In the genomic region with DNA sequence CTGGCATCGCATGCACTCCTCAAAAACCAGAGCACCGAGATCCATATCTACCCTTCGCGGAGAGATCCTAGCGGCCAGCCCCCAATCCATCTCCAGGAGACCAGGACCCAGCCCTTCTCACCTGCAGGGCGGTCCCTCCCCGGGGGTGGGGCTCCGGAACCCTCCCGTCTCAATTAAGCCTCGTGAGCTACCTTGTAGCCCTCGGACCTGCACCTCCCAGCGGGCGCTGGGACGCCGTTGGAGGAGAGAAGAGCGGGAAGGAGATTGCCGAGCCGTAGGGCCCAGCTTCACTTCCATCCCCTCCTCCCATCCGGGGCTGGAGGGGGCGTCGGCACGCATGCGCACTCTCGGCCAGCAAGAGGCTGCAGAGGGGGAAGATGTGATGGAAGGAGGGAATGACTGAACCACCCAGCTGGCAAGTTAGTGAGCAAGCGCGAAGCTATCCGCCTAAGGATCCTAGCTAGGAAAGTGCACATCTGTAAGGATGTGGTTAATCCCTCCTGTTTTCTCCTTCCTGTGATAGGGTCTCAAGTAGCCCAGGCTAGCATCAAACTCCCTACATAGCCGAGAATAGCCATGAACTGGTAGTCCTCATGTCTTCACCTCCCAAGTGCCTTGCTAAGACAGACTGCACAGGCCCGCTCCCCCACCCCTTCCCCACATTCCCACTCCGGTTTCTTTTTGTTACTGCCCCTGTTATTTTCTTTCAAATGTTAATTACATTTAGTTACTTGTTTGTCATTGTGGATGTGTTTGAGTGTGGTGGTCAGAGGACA, we compare ENCODE assay signal across 8 mouse cellular contexts. TPM values are rescaled to one million over a fixed set of nuclear protein-coding genes. Genes with fewer than 3 reads are reported as not detected.
DNase-seq lines count a peak whose midpoint lies in the region; ATAC-seq and TF ChIP-seq lines count a peak whose summit lies in the region.

A gene (plus strand): TSS at position 214 of the 776 bp plus-strand sequence.
A gene (minus strand): TSS at position 312 of the 776 bp plus-strand sequence.

- H3K4me1 ChIP-seq in lung, embryonic 15.5 days: peaks cover 14% of the 10 kb centered on the region
- peaks cover 10% of the 10 kb centered on the region for H3K4me1 ChIP-seq in heart, embryonic 10.5 days
- peaks cover 10 to 21% of the 10 kb centered on the region in 2 experiments for H3K4me1 ChIP-seq in liver, embryonic 14.5 days (replicated peaks; ENCODE audit: control insufficient read depth in 2 of 2, insufficient read depth in 2 of 2, low read length in 1 of 2)

- H3K9ac ChIP-seq in lung, embryonic 15.5 days: peak within 1 kb of the TSS; percentile 55
- no peak within 1 kb of the TSS for H3K9ac ChIP-seq in liver, embryonic 14.5 days (replicated peaks)

- DNase-seq in lung, postnatal 25 days (ENCODE audit: low spot score): no peak
- peak; percentile 83 for DNase-seq in embryo, embryonic 9.5 days (ENCODE audit: extremely low spot score)
- peak; percentile 85 for DNase-seq in heart, embryonic 10.5 days (ENCODE audit: low spot score)
- DNase-seq in kidney, postnatal 4 days: peak; percentile 83 to 87
- DNase-seq in liver, embryonic 14.5 days (ENCODE audit: low read depth in 3 of 3, low spot score in 3 of 3): no peak
- DNase-seq in retina, postnatal 1 day: peak; percentile 88

- peak within 1 kb of the TSS; percentile 72 for H3K4me2 ChIP-seq in lung, embryonic 15.5 days
- H3K4me2 ChIP-seq in liver, embryonic 14.5 days (ENCODE audit: low read depth): peak within 1 kb of the TSS; percentile 48

- ATAC-seq in lung, embryonic 15.5 days (ENCODE audit: borderline replicate concordance, extremely low read depth, low FRiP score, low TSS enrichment): peak; percentile 48
- no peak for ATAC-seq in liver, embryonic 14.5 days (ENCODE audit: insufficient read depth)
- ATAC-seq in inflammation-experienced regulatory T-cells, adult 6 months: no peak

- H3K4me3 ChIP-seq in lung, embryonic 15.5 days: peak within 1 kb of the TSS; percentile 51
- H3K4me3 ChIP-seq in heart, embryonic 10.5 days: peak within 1 kb of the TSS; percentile 60
- peak within 1 kb of the TSS; percentile 26 to 29 for H3K4me3 ChIP-seq in liver, embryonic 14.5 days (ENCODE audit: insufficient read depth in 1 of 2, low read depth in 2 of 2, low read length in 2 of 2)

- peaks cover 30% of the 10 kb centered on the region for H3K27me3 ChIP-seq in lung, embryonic 15.5 days
- H3K27me3 ChIP-seq in heart, embryonic 10.5 days (ENCODE audit: insufficient read depth, poor library complexity, severe bottlenecking): peaks cover 49% of the 10 kb centered on the region
- H3K27me3 ChIP-seq in liver, embryonic 14.5 days (ENCODE audit: control insufficient read depth, insufficient read depth, low read length): peaks cover 7% of the 10 kb centered on the region

- no peak for TF ChIP-seq CTCF in liver, embryonic 14.5 days (IDR thresholded peaks at IDR 0.05; ENCODE audit: low read depth)

- WGBS in lung, embryonic 15.5 days: 7% methylated on average over 30 of the region's 30 CpGs
- 8% methylated on average over 30 of the region's 30 CpGs for WGBS in heart, embryonic 10.5 days
- WGBS in liver, embryonic 14.5 days (ENCODE audit: insufficient replicate concordance): 11% methylated on average over 30 of the region's 30 CpGs

- H3K36me3 ChIP-seq in lung, embryonic 15.5 days: no peaks in the 10 kb centered on the region
- no peaks in the 10 kb centered on the region for H3K36me3 ChIP-seq in heart, embryonic 10.5 days
- no peaks in the 10 kb centered on the region for H3K36me3 ChIP-seq in liver, embryonic 14.5 days (replicated peaks; ENCODE audit: control insufficient read depth, insufficient read depth, low read depth)

- no peak within 1 kb of the TSS for H3K27ac ChIP-seq in lung, embryonic 15.5 days
- H3K27ac ChIP-seq in heart, embryonic 10.5 days: peak within 1 kb of the TSS; percentile 72; the same call in 1 of the 2 replicates
- no peak within 1 kb of the TSS for H3K27ac ChIP-seq in liver, embryonic 14.5 days

- TF ChIP-seq EP300 in liver, embryonic 14.5 days (IDR thresholded peaks at IDR 0.05; ENCODE audit: low read depth): no peak

- no peaks in the 10 kb centered on the region for H3K9me3 ChIP-seq in lung, embryonic 15.5 days
- no peaks in the 10 kb centered on the region for H3K9me3 ChIP-seq in heart, embryonic 10.5 days
- no peaks in the 10 kb centered on the region for H3K9me3 ChIP-seq in liver, embryonic 14.5 days (ENCODE audit: control insufficient read depth, low read length)

RNA-seq across cellular contexts. Expression of the first gene that starts in this region (rescaled TPM):
- polyA plus RNA-seq in lung, embryonic 15.5 days (2015; fragmentation: Nextera tagmentation; extraction: Ambion mirVana): 23.8 and 24.2 TPM in 2 replicates
- polyA plus RNA-seq in heart, embryonic 10.5 days (2016; fragmentation: Nextera tagmentation; extraction: Ambion mirVana): 20.0 and 20.7 TPM in 2 replicates
- polyA plus RNA-seq in liver, embryonic 14.5 days (2012; rRNA removed): 14.8 and 16.5 TPM in 2 replicates
- polyA plus RNA-seq in liver, embryonic 14.5 days (2014; fragmentation: Nextera tagmentation; extraction: Ambion mirVana): 24.8 and 27.3 TPM in 2 replicates
- polyA plus RNA-seq in inflammation-experienced regulatory T-cells, adult 6 months (2017; shearing (Covaris generic)): 10 to 100 TPM; 13.1 to 17.7 (median 17.6) TPM

RNA-seq across cellular contexts. Expression of the second gene that starts in this region (rescaled TPM):
- polyA plus RNA-seq in lung, embryonic 15.5 days (2015; fragmentation: Nextera tagmentation; extraction: Ambion mirVana): 2.8 and 3.0 TPM in 2 replicates
- polyA plus RNA-seq in heart, embryonic 10.5 days (2016; fragmentation: Nextera tagmentation; extraction: Ambion mirVana): 0.60 and 1.3 TPM in 2 replicates
- polyA plus RNA-seq in liver, embryonic 14.5 days (2012; rRNA removed): 0.09 and 0.11 TPM in 2 replicates
- polyA plus RNA-seq in liver, embryonic 14.5 days (2014; fragmentation: Nextera tagmentation; extraction: Ambion mirVana): 0.04 TPM in 1 of 2 replicates, not detected in the other
- polyA plus RNA-seq in inflammation-experienced regulatory T-cells, adult 6 months (2017; shearing (Covaris generic)): under 1 TPM in 2 of 3 experiments, not detected in 1; 0.13 to 0.20 TPM

Comparison
In these comparisons a context has a peak if more than half of its experiments do, and no peak if none do; other contexts are left out.
1. DNase-seq: peak in embryo, embryonic 9.5 days (single experiment), heart, embryonic 10.5 days (single experiment), kidney, postnatal 4 days (2 of 2) and retina, postnatal 1 day (single experiment); none in lung, postnatal 25 days (single experiment) and liver, embryonic 14.5 days (0 of 3).
2. Peak in every context shown above with its lines, with median percentiles within 50 percentile points of each other: H3K4me3 ChIP-seq.